Mouse (Mus musculus) megakaryocyte, adult 5-6 weeks (primary cell): ENCODE results near the gene Kdm4a. TPM values are rescaled to one million over a fixed set of nuclear protein-coding genes. Genes with fewer than 3 reads are reported as not detected.
A peak's percentile ranks its signal among the peaks of the same experiment; 100 is the strongest.

Source experiments
- ATAC-seq: 2 replicates; pipeline ENCODE4 v1.8.0; 2016; ENCODE audit warnings: mild to moderate bottlenecking, inconsistent platforms; ENCODE audit not compliant: poor library complexity, severe bottlenecking
- total RNA-seq, 2 experiments: library from RNA; stranded (forward) in 1 of 2; stranded (reverse) in 1 of 2; fragments of 153-499, 151-499 nt in 1 of 2; fragments of 221-1000, 200-1000 nt in 1 of 2; gene quantifications; 2 replicates each; pipeline versions ENCODE4 v1.2.3 to v1.2.4; 2015 to 2017

Kdm4a gene
- total RNA-seq, 2 experiments from 2014 or later, result 11.0 to 29.1 TPM

DNA sequence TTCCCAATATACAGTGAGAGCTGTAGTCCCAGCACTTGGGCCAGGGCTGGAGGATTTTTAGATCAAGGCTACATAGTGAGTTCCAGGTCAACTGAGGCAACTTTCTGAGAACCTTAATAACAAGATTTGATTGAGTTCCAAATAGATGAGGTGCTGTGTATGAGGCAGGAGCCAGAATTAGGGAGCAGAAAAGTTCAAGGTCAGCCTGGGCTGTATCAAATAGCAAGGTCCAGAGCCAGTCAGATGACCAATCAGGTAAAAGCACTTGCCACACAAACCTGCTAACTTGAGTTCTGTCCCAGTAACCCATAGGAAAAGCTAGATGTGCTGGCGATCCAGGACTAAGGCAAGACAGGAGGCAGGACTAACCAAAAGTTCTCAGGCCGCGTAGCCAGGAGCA, 22.2 kb downstream of the Kdm4a start:
- ATAC-seq, result no peak

DNA sequence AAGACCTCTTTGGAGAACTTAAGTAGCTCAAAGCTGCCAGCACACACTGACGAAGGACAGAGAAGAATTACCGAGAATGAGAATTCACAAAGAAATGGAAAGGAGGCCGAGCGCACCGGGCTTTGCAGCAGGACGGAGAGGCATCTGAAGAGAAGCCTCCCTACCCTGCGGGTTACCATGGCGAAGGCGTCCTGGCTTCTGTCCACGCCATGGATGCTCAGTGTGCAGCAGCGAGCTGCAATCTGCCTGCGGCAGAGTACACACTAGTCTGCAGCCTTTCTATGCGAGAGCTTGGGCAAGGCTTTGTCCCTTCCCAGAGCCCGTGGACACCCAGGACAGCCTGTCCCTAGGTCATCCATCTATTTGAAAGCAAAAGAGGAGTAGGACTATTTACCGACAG, 23.3 kb downstream of the Kdm4a start:
- ATAC-seq, result no peak

- no peak for ATAC-seq
These were observed 25.0 kb downstream of the Kdm4a start for GRCm38 (mm10) chr4:118154889-118155288.

- peak; percentile 96 for ATAC-seq
These were observed 27.6 kb downstream of the Kdm4a start for GRCm38 (mm10) chr4:118152020-118152785.

GRCm38 (mm10) chr4:118150804-118151203, 29.0 kb downstream of the Kdm4a start:
- ATAC-seq, result no peak

- ATAC-seq, result no peak
These were observed 29.7 kb downstream of the Kdm4a start for GRCm38 (mm10) chr4:118149956-118150680.

- no peak for ATAC-seq
These were observed 30.7 kb downstream of the Kdm4a start for GRCm38 (mm10) chr4:118149055-118149576.

DNA sequence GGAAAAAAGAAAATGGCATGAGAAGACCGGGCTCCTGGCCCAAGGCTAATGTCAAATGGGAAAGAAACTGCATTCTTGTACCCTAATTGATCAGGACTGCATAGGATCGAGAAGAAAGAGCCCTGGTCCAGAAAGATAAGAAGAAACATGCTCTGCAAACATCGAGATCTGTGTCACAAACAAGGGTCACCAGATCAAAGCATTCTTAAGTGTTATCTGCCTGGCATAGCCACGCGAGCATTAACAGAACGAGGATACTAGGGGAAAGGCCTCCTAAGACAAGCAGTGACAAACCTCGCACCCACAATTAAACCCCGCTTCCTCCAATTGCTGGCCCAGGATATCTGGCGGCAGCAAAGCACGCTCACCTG, 31.5 kb downstream of the Kdm4a start:
- no peak for ATAC-seq

DNA sequence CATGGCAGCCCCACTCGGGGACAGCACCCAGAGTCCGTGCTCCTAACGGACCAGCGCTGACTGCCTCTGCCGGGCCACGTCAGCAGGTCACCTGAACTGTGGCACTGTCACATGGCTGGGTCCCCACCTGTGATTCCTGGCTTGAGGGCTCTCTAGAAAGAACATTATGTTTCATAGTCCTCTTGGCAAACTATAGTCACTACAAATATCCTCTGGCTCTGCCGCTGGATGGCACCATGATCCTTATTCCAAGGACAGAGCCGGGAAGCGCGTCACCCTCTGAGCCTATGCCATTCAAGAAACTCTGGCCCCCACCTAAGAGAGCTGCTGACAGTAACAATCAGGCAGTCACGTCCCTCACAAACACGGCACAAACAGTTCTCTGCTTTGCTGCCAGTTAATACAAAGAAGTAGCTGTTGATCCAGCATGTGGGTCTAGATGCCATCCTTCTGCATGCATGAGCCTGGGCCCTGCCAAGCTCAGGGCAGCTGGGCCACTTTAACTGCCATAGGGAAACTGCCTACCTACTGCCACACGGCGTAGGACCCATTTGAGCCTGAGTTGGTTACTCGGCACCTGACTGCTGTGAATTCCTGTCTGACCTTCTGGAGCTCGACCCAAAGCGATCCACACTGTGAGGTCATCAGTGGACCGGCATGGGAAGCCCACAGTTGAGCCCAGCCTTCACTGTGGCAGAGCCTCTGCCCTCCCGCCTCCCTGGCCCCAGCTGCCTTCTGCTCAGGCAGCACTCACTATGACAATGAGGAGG, 32.1 kb downstream of the Kdm4a start:
- ATAC-seq, result no peak

DNA sequence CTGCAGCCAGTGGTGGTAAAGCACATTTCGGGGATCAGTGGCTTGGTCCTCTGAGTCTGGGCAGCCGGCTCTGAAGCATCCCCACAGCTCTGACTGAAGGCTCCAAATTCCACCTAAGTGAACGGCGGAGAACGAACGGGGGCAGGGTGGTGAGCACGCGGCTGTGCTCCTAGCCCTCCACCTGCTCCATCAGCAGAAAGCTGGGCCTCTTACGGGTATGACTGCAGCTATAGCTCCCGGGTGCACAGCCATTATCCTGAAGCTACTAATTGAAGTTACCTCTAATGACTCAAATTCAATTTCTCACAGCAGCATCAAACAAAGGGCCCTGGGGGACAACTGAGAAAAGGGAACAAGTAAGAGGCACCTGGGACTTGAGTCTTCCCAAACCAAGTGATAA, 32.8 kb downstream of the Kdm4a start:
- no peak for ATAC-seq

- ATAC-seq, result peak; percentile 97
These were observed 35.5 kb downstream of the Kdm4a start for GRCm38 (mm10) chr4:118144324-118144723.

DNA sequence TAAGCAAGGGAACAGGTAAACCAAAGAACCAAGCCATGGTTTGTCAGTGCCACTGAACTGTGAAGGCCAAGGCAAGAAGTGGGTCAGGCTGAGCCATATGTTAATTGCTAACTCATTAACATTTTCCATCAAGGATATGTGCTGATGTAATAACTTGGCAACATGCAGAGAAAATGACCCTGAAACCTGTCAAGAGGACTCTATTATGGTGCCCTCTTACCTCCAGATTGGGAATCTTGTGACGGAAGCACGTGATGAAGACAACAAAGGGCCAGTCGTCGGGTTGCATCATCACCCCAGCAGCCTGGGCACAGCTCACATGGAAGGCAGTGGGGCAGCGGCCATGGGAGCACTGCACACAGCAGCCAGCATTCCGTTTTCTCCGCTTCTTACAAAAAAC, 36.2 kb downstream of the Kdm4a start:
- ATAC-seq, result peak; percentile 12; the same call in 1 of the 2 replicates

- no peak for ATAC-seq
These were observed 38.3 kb downstream of the Kdm4a start for GRCm38 (mm10) chr4:118141511-118141910.

DNA sequence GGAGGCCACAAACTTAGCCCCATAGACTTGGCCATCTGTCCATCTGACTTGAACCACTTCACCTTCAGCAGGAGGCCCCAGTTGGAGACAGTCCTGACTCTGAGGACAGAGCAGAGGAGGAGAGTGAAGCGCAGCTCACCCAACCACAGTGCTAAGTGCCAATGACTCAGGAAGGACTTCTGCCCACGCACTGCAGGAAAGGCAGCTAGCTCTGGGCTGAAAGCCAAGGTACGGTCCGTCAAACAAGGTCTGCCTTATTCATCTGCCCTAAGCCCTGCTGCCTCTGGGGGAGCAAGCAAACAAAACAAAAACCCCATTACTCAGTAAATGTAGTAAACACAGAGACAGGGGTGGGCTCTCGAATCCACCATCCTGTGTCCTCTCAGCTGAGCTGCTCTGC, 41.0 kb downstream of the Kdm4a start:
- ATAC-seq, result no peak

DNA sequence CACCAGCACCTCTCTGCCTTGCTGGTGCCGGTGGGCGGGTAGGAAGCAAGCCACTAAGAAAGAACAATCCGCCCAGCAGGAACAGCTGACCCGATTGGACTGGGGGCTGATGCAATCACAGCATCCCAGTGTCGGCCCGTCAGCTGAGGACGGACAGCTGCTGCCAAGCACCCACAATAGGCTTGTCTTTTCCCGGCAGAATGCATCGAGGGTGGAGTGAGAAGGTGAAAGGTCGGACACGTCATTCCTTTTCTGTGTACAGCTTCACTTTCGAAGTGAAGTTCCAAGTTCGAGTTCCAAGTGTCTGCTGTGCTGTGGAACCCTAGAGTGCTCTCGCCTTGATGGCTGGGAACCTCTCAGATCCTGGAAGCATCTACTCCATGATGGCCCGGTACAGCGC, 42.0 kb downstream of the Kdm4a start:
- no peak for ATAC-seq

- no peak for ATAC-seq
These were observed 42.5 kb downstream of the Kdm4a start for GRCm38 (mm10) chr4:118137311-118137710.

DNA sequence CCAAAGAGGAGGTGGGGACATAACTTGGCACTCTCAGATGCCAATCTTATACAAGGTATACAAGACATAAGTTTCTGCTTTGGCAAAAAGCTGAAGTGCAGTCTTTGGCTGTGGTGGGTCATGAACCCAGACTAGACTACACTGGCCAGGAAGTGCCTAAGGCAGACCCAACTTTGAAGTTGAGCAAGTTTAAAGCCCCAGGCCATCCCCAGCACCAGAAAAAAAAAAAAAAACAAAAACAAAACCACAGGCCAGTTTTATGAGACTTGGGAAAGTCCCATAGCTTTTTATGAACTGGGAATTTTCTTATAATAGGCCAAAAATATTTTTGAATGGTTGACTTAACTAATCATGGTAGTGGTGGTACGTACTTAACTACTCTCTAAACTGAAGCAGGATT, 44.4 kb downstream of the Kdm4a start:
- ATAC-seq, result peak; percentile 5; the same call in 1 of the 2 replicates

DNA sequence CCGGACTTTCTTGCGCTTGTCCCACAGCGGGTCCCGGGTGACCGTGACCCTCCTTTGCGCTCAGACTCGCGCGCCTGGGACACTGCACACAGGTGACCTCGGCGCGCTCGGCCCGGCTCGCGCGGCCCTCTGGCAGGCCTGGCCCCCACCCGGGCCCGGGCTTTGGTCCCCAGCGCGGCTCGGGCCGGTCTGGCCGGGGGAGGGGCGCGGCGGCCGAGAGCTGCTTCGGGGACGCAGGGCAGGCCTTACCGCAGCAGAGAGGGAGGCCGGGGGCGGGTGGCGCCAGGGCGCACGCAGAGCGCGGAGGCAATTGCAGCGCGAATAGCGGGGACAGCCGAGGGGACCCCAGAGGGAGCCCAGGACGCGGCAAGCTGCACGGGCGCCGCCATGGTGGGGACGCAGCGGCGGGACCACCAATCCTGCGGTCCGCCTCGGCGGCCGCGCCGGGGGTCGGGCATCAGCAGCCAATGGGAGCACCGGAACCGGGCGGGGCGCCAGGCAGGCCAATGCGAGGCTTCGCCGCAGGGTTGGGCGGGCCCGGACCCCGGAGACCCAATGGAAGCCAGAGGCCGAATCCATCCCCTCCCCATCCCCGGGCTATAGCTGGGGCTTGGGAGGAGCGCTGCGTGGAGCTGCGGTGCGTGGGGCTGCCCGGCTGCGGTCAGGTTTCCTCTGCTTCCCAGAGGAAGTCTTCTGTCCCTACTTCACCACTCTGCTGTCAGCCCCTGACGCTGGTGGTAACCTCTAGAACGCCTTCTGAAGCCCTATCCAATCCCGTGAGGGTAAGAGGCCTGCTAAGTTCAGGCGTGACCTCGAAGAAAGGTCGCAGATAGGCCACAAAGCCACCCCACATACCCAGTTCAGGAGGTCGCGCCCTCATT, 45.1 kb downstream of the Kdm4a start, which contains the start of gene St3gal3:
Gene St3gal3 (minus strand): TSS at position 430 of the 881 bp plus-strand sequence.
- peak; percentile 96 for ATAC-seq

- no peak for ATAC-seq
These were observed 48.5 kb downstream of the Kdm4a start for GRCm38 (mm10) chr4:118131329-118131728.

DNA sequence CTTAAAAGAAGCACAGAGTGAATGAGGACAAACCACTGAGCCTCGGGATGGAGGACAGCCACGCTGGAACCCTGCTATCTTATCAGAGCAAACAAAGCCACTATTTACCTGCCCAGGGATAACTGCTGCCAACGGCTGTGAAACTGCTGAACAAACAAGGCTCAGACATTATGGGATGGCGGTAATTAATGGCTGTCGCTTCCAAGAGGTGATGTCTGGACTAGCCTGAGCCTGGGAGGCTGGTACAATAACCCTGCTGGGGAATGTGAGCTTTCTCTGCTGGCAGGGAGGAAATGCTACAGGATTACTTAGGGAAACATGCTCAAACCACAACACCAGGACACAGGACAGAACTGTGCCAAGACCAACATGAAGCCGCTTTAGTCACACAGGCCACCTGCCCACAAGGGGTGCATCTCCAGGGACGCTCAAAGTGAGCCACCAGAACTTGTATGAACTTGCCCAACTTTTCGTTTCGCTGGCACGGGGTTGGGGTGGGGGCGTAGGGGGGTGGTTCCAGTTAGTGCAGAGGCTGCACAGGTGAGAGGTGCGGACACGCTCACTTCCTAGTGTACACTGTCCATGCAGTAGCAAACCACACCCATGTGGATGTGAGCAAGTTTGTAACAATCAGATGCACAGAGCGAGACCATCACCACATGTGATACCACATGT, 56.7 kb downstream of the Kdm4a start:
- ATAC-seq, result no peak
